Mouse (Mus musculus): ENCODE measurements around the gene Bmp8b. TPM values are rescaled to one million over a fixed set of nuclear protein-coding genes. Genes with fewer than 3 reads are reported as not detected.

Bmp8b gene
- polyA plus RNA-seq, 1 experiment from 2014 or later, result 2.2 TPM

Other genes starting within 250 kb of the Bmp8b start
- 52.2 and 56.5 TPM in 2 replicates for gene Cap1, start 219.1 kb upstream of the Bmp8b start, polyA plus RNA-seq (2014; fragmentation: Nextera tagmentation; extraction: Ambion mirVana)
- 0.64 and 0.68 TPM in 2 replicates for gene Mfsd2a, start 144.0 kb upstream of the Bmp8b start, polyA plus RNA-seq (2014; fragmentation: Nextera tagmentation; extraction: Ambion mirVana)
- gene Mycl, start 109.5 kb upstream of the Bmp8b start, polyA plus RNA-seq (2014; fragmentation: Nextera tagmentation; extraction: Ambion mirVana), result 3.1 and 4.0 TPM in 2 replicates
- gene Trit1, start 88.6 kb upstream of the Bmp8b start, polyA plus RNA-seq (2014; fragmentation: Nextera tagmentation; extraction: Ambion mirVana), result 17.2 and 17.5 TPM in 2 replicates
- not detected in 2 replicates for gene Oxct2b, start 11.1 kb downstream of the Bmp8b start, polyA plus RNA-seq (2014; fragmentation: Nextera tagmentation; extraction: Ambion mirVana)
- gene Ppie, start 34.8 kb downstream of the Bmp8b start, polyA plus RNA-seq (2014; fragmentation: Nextera tagmentation; extraction: Ambion mirVana), result 108 and 110 TPM in 2 replicates
- gene Hpcal4, start 78.1 kb downstream of the Bmp8b start, polyA plus RNA-seq (2014; fragmentation: Nextera tagmentation; extraction: Ambion mirVana), result 0.32 and 0.48 TPM in 2 replicates
- gene Nt5c1a, start 96.3 kb downstream of the Bmp8b start, polyA plus RNA-seq (2014; fragmentation: Nextera tagmentation; extraction: Ambion mirVana), result not detected in 2 replicates
- 2.4 and 2.5 TPM in 2 replicates for gene Heyl, start 128.4 kb downstream of the Bmp8b start, polyA plus RNA-seq (2014; fragmentation: Nextera tagmentation; extraction: Ambion mirVana)
- gene Pabpc4, start 157.2 kb downstream of the Bmp8b start, polyA plus RNA-seq (2014; fragmentation: Nextera tagmentation; extraction: Ambion mirVana), result 119 and 147 TPM in 2 replicates
- 0.18 TPM in 1 of 2 replicates, not detected in the other for gene Oxct2a, start 218.5 kb downstream of the Bmp8b start, polyA plus RNA-seq (2014; fragmentation: Nextera tagmentation; extraction: Ambion mirVana)
- 0.42 and 0.63 TPM in 2 replicates for gene Bmp8a, start 238.1 kb downstream of the Bmp8b start, polyA plus RNA-seq (2014; fragmentation: Nextera tagmentation; extraction: Ambion mirVana)

Measured in liver, embryonic 11.5 days (tissue).